Mouse (Mus musculus): ENCODE results near the gene Stard9. TPM values are rescaled to one million over a fixed set of nuclear protein-coding genes. Genes with fewer than 3 reads are reported as not detected.

The Stard9 gene
- under 1 TPM; 0.41 to 0.44 TPM for total RNA-seq (2023)

GRCm38 (mm10) chr2:120628886-120629735 lies at the start of gene Stard9:
Gene Stard9 (plus strand): TSS chr2:120629121.

DNA sequence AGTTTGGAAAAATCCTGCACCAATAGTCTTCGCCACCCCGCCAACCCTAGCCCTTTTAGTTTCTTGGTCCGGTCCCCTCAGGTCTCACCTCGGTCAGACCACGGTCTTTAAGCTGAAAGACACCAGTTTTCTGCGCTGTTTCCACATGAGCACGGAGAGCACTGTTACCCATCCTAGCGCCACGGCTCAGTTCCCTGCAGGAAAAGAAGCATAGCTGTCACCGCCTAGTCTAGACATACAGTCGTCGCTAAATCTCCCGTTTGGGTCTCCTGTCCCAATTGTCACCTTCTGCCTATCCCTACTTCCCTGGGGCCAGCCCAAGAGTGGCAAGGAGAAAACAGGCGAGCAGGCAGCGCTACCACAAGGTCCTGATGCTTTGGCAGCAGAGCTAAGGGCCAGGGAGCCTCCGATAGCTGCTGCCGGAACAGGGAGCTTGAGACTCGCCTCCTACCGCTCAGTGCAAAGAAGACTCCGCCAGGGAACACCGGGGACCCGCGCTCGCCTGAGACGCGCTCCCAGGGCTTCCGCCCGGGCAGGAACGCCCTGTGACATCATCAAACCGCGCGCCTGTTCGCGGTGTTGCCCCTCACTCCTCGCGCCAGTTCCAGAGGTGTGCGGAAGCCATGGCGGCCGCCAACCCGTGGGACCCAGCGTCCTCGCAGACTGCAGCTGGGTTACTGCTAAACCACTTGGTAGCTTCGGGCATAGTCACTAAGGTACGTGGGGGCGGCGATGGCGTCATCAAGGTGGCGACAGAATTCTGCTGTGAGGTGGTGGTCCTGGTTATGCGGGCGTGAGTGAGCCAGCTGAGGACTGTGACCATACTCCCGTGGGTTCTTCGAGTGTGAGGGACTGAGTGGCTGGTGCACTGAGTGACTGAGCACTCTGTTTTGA lies 19.8 kb upstream of the Stard9 start, which contains the start of the genes Haus2 and Lrrc57:
Gene Haus2, plus strand, starts transcription at position 554 of the 894 bp plus-strand sequence.
Gene Lrrc57, minus strand, starts transcription at position 691 of the 894 bp plus-strand sequence.

Other genes starting within 250 kb of the Stard9 start
- gene Ganc, start 225.2 kb upstream of the Stard9 start, total RNA-seq (2023): 10 to 100 TPM; 21.5 to 22.4 TPM
- gene Tmem87a, start 225.0 kb upstream of the Stard9 start, total RNA-seq (2023): 10 to 100 TPM; 62.4 to 64.3 TPM
- 1 to 10 TPM; 3.7 to 4.6 TPM for gene Capn3, start 173.1 kb upstream of the Stard9 start, total RNA-seq (2023)
- 10 to 100 TPM; 67.2 to 73.8 TPM for gene Zfp106, start 65.3 kb upstream of the Stard9 start, total RNA-seq (2023)
- gene Snap23, start 61.5 kb upstream of the Stard9 start, total RNA-seq (2023): 10 to 100 TPM; 26.3 to 32.8 TPM
- 10 to 100 TPM; 21.6 to 27.2 TPM for gene Haus2, start 19.7 kb upstream of the Stard9 start, total RNA-seq (2023)
- 10 to 100 TPM; 15.1 to 18.6 TPM for gene Lrrc57, start 19.6 kb upstream of the Stard9 start, total RNA-seq (2023)
- 10 to 100 TPM; 42.7 to 50.6 TPM for gene Cdan1, start 221.0 kb downstream of the Stard9 start, total RNA-seq (2023)
- gene Ttbk2, start 221.5 kb downstream of the Stard9 start, total RNA-seq (2023): 10 to 100 TPM in 1 of 2 experiments, 1 to 10 TPM in 1; 9.7 to 11.6 TPM

Measured in T-cell, adult 66 days (primary cell).